Mouse (Mus musculus): ENCODE data around the gene Mgat1. TPM values are rescaled to one million over a fixed set of nuclear protein-coding genes. Genes with fewer than 3 reads are reported as not detected.

The Mgat1 gene
- total RNA-seq, 2 experiments from 2014 or later = 41.0 to 49.9 TPM

DNA sequence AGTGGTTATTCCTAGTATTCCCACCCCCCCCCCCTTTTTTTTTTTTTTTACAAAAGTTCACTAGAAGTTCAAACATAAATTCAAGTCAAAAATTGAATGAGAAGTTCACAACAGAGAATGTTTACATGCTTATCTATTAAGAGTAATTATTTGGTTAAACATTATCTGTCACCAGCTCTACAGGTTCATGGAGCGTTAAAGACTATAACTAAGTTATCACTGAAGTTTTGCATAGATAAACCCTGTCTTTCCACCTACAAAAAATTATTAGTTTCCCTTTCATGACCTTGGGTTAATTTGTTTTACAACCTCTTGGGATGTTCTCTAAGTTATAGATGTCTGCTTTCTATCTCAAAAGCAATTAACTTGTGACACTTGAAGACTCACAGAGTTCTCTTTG is 3.7 kb upstream of the Mgat1 start:
- DNase-seq (ENCODE audit: low spot score) = no peak

DNA sequence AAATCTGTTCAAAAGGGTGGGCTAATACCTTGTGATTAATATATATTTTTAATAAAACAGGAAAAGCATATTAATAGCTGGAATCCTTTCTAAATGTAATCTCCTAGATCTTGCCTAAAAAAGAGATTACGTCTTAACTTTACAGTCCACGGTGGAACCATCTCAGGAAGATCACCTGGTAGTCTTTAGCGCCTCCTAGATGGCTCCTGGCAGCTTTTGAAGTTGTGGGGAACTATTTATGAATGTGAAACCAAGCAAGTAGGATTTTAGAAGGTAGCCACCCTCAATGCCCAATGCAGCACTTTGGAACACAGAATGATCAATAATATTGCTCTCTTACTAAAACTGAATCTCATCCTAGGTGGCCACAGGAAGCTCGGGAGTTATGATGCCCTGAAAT is 3.1 kb upstream of the Mgat1 start:
- DNase-seq (ENCODE audit: low spot score) = no peak

DNA sequence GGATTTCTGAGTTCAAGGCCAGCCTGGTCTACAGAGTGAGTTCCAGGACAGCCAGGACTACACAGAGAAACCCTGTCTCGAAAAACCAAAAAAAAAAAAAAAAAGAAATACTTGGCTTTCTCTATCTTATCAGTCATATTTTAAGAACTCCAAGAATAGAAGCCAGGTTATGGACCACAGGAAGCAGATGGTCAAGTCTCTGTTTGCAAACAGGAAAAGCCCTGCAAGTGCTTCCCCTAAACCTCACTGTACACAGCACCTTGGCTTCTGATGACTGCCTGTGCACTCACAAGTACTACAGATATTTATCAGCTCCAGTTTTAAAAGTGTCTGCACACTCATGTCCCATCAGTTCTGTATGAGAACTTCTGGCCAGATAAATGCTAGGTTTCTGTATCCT is 2.5 kb upstream of the Mgat1 start:
- DNase-seq (ENCODE audit: low spot score) = no peak

DNA sequence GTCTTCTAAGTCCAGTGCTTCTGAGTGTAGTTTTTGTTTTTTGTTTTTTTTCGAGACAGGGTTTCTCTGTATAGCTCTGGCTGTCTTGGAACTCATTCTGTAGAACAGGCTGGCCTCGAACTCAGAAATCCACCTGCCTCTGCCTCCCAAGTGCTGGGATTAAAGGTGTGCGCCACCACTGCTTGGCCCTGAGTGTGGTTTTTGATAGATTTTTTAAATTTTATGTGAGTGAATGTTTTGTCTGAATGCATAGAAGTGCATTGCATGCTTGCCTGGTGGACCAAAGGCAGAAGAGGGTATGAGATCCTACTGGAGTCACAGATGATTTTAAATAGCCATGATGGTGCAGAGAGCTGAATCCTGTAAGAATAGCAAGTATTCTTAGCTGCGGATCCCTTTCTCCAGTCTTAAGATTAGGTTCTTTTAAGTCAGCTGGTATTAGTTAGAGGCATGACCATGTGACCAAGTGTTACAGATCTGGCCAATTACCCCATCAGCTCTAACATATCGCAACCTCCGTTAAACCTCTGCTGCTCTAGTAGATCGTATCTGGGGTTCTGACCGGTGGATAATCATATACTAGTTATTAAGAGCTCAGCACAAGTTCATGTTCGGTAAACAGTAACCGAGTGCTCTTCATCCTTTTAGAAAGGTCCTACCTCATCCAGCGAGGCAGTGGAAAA is 906 bp upstream of the Mgat1 start:
- no peak for DNase-seq (ENCODE audit: low spot score)

DNA sequence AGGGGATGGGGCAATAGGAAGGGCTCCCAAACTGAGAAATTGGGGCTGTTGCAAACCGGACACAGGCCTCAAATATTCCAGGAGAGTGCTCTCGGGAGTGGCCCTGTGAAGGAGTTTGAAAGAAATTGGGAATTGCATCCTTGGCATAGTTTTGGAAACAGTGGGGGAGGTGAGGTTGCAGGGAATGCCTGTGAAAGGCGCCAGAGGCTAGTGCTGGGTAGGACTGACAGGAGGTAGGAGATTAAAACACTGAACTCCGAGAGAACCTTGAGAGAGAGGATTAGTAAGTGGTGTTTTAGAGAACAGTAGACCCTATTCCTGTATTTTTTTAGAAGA is 572 bp downstream of the Mgat1 start:
- DNase-seq (ENCODE audit: low spot score) = no peak

DNA sequence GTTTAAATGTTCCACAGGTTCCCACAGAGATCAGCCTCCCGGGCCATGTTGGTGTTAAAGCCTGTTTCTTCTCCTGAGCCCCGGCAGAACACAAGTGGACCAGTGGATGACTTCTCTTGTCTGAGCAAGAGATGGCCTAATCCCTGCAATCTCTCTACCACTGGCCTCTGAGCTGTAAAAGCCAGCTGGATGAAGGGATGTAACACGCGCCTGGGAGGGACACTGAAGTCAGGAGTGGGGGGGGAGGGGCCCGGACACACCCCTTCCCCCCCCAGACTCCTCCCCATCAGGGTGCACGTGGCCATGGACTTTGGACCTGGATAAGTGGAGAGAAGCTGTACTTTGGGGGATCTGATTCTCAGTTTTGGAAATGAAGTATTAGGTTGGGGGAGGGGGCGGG is 1.2 kb downstream of the Mgat1 start:
- no peak for DNase-seq (ENCODE audit: low spot score)

DNA sequence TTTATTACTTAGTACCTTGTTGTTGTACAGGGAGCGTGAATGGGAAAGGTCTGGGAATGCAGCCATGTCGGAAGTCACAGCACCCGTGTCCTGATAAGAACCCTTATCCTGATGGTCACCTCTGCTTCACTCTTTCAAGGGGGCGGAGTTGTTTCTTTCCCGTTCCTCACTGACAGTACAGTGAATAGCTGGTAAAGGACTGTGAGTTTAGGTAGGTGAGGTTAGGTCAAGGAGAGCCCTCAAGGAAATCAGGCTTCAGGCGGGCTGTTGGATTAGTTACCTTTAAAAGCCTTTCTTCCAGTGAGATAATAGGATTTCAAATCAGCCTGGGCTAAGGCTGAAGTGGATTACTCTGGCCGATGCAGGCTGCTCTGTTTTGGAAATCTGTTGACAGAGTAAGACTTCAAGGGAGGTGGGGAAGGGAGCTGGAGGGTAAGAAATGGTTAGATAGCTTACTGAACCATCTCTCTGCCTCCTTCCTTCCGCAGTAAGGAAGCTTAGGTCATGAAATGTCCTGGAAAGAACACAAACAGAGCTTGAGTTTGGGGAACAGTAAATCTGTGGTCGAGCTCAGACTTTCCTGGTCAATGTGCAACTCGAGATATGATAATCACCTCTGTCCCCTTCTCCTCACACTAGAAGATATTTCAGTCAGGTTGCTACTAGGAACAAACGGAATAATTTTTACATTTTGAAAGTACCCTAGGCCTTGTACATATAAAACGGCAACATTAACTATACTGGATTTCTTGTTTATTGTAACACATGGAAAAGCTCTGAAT is 1.8 kb downstream of the Mgat1 start:
- no peak for DNase-seq (ENCODE audit: low spot score)

DNA sequence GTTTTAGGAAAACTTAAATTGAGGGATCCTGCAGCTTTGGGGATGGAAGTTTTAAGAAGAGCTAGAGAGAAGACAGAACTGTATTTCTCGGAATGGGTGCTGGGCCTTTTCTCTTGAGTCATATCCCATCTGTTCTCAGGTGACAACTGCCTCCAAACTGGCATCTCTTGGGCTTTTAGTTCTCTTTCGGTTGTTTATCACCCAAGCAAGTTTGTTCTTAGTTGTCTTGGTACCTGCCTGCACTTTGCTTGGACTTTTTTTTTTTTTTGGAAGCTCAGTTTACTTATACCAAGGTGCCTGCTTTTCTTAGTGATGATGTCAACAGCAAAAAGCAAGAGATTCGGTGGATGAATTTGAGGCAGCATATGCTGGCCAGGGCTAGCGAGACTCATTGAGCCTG is 2.5 kb downstream of the Mgat1 start:
- DNase-seq (ENCODE audit: low spot score) = no peak

DNA sequence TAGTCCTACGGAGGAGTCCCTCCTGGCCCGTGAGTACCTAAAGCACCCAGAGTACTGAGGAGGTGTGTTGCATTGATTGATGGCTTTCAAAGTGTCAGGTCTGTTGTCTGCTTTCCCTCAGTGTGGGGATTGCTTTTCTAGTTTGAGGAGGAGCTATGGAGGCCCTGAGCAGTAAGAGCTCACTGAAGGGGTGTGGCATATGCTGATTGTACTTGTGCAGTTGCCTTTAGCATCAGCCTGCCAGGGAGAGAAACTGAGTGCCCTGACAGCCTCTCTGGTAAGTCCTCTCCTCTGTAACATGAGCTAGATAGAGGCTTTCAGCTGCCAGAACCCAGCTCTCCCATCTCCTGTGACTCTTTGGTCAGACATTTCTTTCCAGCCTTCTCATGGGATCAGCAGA is 3.3 kb downstream of the Mgat1 start:
- DNase-seq (ENCODE audit: low spot score) = no peak

DNA sequence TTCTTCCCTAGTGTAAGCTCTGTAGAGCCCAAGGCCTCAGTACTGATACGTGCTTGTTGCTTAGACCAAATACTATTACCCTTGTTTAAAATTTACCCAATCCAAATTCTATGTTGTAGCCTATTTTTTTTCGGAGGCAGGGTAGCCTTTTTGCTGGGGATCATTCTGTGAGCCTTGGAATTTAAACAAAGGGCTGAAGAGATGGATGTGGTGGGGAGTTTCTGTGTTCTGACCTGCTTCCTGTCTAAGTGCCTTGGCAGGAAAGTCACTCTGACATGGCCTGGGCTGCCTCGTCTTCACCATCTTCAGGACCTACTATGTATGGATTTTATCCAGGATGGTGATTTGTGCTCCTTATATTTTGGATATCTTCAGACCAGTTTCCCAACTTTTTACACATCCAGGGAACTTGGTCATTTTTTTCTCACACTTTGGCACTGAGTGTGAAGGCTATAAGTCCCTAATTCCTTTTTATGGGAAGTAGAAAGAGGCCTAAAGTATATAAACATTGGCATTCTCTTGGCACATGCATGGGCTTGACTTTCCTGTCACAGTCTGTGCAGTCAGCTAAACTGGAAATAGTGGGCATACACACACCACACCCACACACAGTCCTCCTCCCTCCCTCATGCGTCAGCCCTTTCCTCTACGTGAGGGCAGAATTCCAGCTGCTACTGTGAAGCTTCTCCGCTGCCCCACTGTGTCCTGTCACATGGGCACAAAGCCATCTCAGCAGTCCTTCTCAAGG is 4.4 kb downstream of the Mgat1 start:
- peak; percentile 41 for DNase-seq (ENCODE audit: low spot score)

DNA sequence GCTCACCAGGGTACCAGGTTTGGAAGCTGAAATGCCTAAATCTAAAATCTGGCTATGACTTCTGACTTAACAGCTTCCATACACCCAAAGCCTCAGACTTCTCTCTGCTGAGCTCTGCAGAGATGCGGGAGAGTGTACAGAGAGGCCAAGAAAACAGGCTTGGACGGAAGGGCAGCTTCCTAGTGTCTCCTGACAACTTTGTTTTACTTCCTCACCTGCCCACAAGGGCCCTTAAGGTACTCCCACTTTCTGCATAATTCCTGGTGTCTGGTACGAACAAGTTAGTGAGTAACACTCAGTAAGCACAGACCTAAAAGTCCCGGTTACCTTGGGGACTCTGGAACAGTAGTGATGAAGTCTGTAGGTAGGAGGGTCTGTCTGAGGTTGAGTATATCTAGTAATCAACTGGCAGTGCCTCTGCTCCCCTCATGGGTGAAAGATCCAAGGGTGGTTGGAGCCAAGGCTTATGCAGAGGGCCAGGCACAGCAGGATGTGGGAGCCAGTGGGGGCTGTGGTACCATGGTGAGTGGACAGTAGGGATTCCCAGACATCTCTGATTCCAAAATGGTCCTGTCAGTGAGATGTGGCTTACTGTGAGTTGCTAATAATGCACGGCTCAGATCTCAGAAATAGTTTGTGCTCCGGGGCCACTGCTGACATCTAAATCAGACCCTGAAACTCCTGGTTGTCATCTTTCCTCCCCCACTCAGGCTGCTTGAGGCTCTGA is 5.1 kb downstream of the Mgat1 start:
- no peak for DNase-seq (ENCODE audit: low spot score)

DNA sequence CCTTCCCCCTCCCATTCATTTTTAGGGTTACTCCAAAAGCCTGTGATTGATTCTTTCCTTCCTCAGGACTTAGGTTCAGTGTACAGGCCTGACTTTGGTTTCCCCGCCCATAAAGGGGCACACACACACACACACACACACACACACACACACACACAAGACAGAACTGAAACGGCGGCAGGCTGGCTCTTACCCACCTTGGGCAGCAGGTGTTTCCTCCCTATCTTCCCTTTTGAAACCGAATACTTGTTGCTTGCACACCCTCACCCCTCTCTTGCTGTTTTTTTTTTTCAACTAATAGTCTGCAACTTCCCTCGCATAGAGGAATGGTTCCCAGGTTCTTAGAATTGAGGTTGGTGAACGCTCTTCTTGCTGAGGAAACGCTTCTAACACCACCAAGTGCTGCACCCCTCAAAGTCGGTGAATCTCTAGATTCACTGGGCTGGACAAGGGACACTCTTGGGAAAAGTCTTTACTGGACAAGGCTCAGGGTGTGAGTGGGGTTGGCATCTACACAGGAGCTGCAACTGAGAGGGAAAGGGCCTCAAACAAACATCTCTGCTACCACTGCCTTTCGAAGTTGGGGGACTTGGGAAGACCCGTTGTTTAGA is 5.9 kb downstream of the Mgat1 start:
- no peak for DNase-seq (ENCODE audit: low spot score)

DNA sequence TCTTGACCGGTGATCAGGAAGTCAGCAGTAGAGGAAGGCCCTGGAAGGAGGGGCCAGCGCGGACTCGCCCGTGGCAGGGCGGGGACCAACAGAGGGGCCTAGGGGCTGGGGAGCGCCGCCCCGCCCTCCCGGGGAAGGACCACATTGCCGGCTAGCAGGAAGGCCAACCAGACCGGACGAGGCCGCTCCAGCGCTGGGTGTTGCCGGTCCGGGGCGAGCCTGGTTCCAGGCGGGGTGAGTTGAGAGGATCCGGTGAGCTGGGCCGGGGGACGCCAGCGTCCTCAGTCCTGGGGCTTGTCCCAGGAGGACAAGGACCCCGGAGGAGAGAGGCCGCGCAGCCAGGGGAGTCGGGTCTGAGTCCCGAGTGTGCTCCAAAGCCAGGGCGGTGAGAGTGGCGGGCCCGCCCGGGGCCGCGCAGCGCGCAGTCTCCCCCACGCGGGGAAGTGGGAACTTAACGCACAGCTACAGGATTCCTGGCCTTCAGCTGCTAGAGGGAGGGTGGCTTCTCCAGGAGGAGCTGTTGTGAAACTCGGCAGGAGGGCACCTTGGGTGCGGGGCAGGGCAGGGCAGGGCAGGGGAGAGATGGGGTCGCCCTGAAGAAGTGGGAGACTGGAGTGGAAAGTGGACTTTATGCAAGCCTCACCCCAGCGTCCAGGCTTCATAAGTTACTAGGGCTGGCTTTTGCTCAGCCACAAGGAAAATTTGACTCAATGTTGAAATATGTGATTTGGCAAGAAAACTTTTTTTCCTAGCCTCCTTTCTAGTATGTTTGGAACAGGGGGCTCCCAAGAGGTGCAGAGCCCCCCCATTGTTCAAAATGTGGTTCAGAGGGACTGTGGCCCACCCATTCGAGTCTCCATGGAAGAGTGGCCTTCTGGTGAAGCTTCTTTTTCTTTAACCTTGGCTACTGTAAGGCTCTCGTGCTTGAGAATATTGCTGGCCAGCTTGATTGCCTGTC is 6.7 kb downstream of the Mgat1 start:
- DNase-seq (ENCODE audit: low spot score) = peak; percentile 89

DNA sequence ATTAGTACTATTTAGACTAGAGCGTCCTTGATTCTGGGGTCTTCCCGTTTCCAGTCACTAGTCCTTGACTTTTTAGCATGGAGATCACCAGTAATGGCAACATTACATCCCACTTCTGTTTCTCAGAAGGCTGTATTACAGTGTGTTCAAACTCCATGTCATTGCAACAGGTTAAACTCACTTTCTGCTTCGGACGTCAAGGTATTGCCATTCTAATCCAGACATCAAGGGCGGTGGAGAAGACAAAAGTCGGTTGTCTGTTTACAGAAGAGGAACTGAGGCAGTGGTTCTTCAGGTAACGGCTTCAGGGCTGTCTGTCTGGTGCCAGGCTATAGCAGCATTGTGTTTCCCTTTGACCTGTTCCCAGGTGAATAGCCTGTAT is 7.4 kb downstream of the Mgat1 start:
- DNase-seq (ENCODE audit: low spot score) = no peak

DNA sequence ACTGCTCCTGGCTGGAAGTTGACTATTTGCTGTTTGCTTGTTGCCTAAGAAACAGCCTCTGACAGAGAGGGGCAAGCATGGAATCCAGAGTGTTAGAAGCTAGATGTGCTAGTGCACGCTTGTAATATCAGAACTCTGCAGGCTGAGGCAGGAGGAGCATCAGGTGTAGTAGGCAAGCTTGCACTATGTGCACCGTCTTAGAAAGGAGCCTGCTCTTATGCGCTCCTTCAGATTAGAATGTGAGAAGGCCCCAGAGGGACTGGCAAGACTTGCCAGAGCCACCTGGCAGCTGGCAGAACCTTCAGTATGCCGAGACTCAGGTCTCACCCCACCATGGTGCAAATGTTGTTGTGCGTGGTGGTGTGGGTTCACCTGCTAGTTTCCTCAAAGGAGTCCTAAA is 8.1 kb downstream of the Mgat1 start:
- DNase-seq (ENCODE audit: low spot score) = no peak

DNA sequence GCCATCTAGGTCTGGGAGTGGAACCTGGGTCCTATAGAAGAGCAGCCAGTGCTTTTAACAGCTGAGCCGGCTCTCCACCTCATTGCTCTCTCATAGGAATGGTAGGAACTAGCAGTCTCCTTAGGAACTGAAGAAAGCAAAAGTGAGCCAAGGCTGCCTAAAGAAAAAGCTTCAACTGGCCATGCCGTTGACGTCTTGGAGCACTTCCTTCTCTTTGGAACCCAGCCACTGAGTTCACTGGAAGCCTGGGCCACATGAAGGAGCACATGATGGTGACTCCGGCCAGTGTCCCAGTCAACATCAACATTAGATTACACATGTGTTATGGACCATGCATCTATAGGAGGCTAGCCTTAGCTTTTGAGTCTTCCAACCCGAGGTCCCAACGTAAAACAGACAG is 9.0 kb downstream of the Mgat1 start:
- DNase-seq (ENCODE audit: low spot score) = no peak

DNA sequence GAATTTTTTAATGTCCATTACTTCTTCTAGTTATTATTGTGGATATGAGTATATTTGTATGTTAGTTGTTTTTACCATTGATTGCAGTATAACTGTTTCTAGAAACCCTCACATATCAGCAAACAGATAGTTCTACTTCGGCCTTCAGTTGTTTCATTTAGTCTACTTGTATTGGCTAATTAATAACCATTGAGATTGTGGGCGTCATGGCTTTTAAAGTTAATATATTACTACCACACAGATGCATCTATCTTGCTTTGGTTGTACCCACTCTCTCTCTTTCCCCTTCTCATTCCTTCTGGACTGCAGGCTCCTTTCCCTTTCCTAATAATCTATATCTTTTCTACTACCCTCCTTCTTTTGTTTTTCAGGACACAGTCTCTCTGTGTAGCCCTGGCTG is 15.3 kb downstream of the Mgat1 start:
- no peak for DNase-seq (ENCODE audit: low spot score)

DNA sequence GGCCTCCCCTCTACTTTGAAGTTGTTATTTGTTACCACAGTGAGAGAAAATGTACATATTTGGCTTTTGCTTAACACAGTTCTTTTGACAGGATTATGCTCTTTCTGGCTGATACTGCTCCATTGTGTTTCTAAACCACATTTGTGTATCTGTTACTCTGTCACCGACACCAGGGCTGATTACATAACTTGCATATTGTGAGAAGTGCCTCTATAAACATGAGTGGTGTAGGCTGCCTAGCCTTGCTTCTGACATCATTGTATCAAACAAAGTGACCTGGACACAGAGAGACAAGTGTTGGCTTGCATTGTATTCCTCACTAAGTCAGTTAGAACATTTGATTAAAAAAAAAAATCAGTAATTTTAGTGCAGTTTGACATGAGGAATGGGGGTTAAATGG is 15.8 kb downstream of the Mgat1 start:
- no peak for DNase-seq (ENCODE audit: low spot score)

DNA sequence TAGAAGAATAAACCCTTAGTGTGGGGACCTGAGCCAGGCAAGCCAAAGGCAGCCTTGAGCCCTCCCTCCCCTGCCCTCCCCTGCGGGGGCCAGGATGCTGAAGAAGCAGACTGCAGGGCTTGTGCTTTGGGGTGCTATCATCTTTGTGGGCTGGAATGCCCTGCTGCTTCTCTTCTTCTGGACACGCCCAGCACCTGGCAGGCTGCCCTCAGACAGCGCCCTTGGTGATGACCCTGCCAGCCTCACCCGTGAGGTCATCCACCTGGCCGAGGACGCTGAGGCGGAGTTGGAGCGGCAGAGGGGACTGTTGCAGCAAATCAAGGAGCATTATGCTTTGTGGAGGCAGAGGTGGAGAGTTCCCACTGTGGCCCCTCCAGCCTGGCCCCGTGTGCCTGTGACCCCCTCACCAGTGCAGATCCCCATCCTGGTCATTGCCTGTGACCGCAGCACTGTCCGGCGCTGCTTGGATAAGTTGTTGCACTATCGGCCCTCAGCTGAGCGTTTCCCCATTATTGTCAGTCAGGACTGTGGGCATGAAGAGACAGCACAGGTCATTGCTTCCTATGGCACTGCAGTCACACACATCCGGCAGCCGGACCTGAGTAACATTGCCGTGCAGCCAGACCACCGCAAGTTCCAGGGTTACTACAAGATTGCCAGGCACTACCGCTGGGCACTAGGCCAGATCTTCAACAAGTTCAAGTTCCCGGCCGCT is 16.8 kb downstream of the Mgat1 start:
- DNase-seq (ENCODE audit: low spot score) = no peak

DNA sequence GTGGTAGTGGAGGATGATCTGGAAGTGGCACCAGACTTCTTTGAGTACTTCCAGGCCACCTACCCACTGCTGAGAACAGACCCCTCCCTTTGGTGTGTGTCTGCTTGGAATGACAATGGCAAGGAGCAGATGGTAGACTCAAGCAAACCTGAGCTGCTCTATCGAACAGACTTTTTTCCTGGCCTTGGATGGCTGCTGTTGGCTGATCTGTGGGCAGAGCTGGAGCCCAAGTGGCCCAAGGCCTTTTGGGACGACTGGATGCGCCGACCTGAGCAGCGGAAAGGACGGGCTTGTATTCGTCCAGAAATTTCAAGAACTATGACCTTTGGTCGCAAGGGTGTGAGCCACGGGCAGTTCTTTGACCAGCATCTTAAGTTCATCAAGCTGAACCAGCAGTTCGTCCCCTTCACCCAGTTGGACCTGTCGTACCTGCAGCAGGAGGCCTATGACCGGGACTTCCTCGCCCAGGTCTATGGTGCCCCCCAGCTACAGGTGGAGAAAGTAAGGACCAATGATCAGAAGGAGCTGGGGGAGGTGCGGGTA is 17.4 kb downstream of the Mgat1 start:
- no peak for DNase-seq (ENCODE audit: low spot score)

All from gastrocnemius, adult 18-20 months (tissue).